Mouse (Mus musculus) myocyte (in vitro differentiated cells): ENCODE results near the gene Tctex1d4.

Experiments used
- MYOG ChIP-seq, 3 experiments: IDR thresholded peaks; one replicate each; pipeline ENCODE4 v1.6.1; 2011; ENCODE audit warnings: control low read depth in 2 of 3, low read depth in 2 of 3, mild to moderate bottlenecking in 2 of 3; ENCODE audit not compliant: insufficient read length in 2 of 3, control insufficient read depth in 1 of 3, insufficient read depth in 1 of 3
- POLR2A ChIP-seq: IDR thresholded peaks from one replicate; pipeline ENCODE4 v1.6.1; 2011; ENCODE audit warnings: low read depth, mild to moderate bottlenecking, control low read depth, moderate library complexity; ENCODE audit not compliant: insufficient read length
- POLR2AphosphoS2 ChIP-seq: IDR thresholded peaks from one replicate; pipeline ENCODE4 v1.6.1; 2011; ENCODE audit warnings: low read depth, control low read depth; ENCODE audit not compliant: insufficient read length
- USF1 ChIP-seq: IDR thresholded peaks from one replicate; pipeline ENCODE4 v1.6.1; 2011; ENCODE audit warnings: low read depth, mild to moderate bottlenecking, control low read depth, moderate library complexity

DNA sequence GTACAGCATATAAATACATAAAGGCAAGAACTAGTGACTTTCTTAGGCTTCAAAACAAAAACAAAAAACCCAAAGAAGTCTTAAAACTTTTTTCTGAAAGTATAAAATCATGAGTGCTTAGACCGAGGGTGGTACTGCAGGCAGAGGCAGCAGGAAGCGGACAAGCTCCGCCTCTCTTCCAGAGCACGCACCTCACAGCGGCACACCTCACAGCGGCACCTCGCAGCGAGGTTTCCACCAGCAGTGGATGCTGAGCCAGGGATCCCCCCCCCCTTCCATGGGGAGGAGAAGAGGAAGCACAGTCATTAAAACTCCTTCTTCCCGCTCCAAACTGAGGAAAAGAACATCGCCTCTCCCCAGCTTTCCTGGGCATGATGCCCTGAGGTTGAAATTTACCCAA is 33.1 kb downstream of the Tctex1d4 start:
- no peak for TF ChIP-seq POLR2A
- no peak for TF ChIP-seq POLR2AphosphoS2
- no peak for TF ChIP-seq MYOG (IDR thresholded peaks at IDR 0.05; ENCODE audit: control insufficient read depth in 1 of 3, insufficient read depth in 1 of 3, insufficient read length in 2 of 3, low read depth in 2 of 3)
- no peak for TF ChIP-seq USF1
